Mouse (Mus musculus): ENCODE data around the gene Lexm. TPM values are rescaled to one million over a fixed set of nuclear protein-coding genes. Genes with fewer than 3 reads are reported as not detected.

Lexm gene
- polyA plus RNA-seq, 1 experiment from 2014 or later, result not detected

DNA sequence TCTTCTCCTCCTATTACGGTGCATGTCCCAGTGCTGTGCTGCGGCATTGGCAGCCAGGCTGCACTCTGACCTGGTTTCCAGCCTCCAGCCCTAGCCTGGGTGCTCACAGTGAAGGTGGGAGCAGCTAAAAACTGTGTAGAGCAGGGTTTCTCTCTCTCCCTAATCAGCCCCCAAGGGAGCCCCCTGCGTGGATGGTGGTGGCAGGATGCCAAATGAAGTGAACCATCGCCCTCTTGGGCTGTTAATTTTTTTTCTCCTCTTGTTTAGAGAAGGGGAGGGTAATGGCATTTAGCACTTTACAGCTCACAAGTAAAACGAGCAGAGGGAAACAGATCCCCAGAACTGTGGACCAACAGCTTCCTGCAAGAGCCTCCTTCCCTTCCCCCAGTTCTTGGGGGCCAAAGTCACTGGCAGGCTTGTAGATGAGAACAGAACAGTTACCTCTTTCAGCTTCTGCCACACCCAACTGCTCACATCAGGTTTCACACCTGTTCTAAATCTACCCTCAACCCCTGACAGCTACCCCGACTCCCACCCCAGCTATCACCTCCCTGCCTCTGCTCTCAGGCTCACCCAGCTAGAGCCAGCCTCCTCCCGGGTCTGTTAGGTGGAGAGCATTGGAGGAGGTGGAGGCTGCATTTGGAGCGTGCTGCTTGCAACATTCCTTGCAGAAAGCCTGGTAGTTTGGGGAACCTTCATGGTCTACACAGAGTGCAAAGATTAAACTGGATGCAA, 26.6 kb upstream of the Lexm start:
- Histone ChIP-seq H3K9me3 (no peaks in the 10 kb centered on the region), H3K4me1 (no peaks in the 10 kb centered on the region), H3K27ac (no peak overlapping the region), H3K4me2 (no peak overlapping the region), H3K4me3 (no peak overlapping the region), H3K27me3 (replicated peaks) (peaks cover 11% of the 10 kb centered on the region), H3K36me3 (replicated peaks) (no peaks in the 10 kb centered on the region), H3K9ac (no peak overlapping the region)
- no peak for ATAC-seq (replicated peaks)
- 51% methylated on average over 8 of the region's 8 CpGs for WGBS

DNA sequence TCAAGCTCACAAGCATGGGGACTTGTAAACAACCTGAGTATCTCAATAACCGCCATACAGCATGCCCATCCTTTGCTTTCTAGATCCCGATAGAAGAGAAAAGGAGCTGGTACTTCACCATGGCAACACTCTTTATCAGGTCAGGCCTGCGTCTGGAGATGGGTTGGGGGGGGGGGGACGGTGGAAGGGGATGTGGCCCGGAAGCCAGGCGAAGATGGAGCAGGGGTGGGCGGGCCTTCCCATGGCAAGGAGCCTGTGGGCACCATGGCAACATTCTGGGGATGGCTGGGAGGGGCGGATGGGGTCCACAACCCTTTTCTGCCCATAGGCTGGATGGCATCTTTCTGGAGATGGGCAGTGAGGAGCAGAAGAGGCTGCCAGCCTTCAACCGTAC, 17.0 kb upstream of the Lexm start:
- 0 out of 2 replicates have a peak overlapping the region, but pooled peaks have one; percentile 3 for H3K4me3 ChIP-seq
- H3K4me2 ChIP-seq, result peak overlapping the region; percentile 28
- peak overlapping the region; percentile 89 for H3K27ac ChIP-seq
- H3K27me3 ChIP-seq (replicated peaks), result no peaks in the 10 kb centered on the region
- no peaks in the 10 kb centered on the region for H3K36me3 ChIP-seq (replicated peaks)
- H3K4me1 ChIP-seq, result peaks cover 48% of the 10 kb centered on the region
- H3K9me3 ChIP-seq, result no peaks in the 10 kb centered on the region
- 31% methylated on average over 9 of the region's 9 CpGs for WGBS
- no peak overlapping the region for H3K9ac ChIP-seq
- peak; percentile 21 for ATAC-seq (replicated peaks)

GRCm38 (mm10) chr4:106633281-106634085, 16.4 kb upstream of the Lexm start:
- 21% methylated on average over 8 of the region's 8 CpGs for WGBS
- H3K4me2 ChIP-seq, result peak overlapping the region; percentile 28

GRCm38 (mm10) chr4:106632313-106632712, 15.3 kb upstream of the Lexm start:
- Histone ChIP-seq H3K36me3 (replicated peaks) (no peaks in the 10 kb centered on the region), H3K27ac (peak overlapping the region; percentile 89), H3K27me3 (replicated peaks) (no peaks in the 10 kb centered on the region), H3K9me3 (no peaks in the 10 kb centered on the region), H3K9ac (no peak overlapping the region), H3K4me1 (peaks cover 48% of the 10 kb centered on the region), H3K4me3 (no peak overlapping the region), H3K4me2 (no peak overlapping the region)
- no peak for ATAC-seq (replicated peaks)
- WGBS, result 38% methylated on average over 1 of the region's 3 CpGs

More at GRCm38 (mm10) chr4:106633281-106634085, 16.4 kb upstream of the Lexm start:
- H3K4me3 ChIP-seq, result 0 out of 2 replicates have a peak overlapping the region, but pooled peaks have one; percentile 3
- no peak overlapping the region for H3K9ac ChIP-seq
- no peaks in the 10 kb centered on the region for H3K9me3 ChIP-seq
- peaks cover 48% of the 10 kb centered on the region for H3K4me1 ChIP-seq
- no peaks in the 10 kb centered on the region for H3K36me3 ChIP-seq (replicated peaks)
- peak overlapping the region; percentile 89 for H3K27ac ChIP-seq
- H3K27me3 ChIP-seq (replicated peaks), result no peaks in the 10 kb centered on the region
- peak; percentile 60 for ATAC-seq (replicated peaks)

GRCm38 (mm10) chr4:106630333-106631220, 13.5 kb upstream of the Lexm start:
- ATAC-seq (replicated peaks), result peak; percentile 80
- Histone ChIP-seq H3K36me3 (replicated peaks) (no peaks in the 10 kb centered on the region), H3K27me3 (replicated peaks) (no peaks in the 10 kb centered on the region), H3K9me3 (no peaks in the 10 kb centered on the region), H3K4me2 (peak overlapping the region; percentile 37), H3K9ac (peak overlapping the region; percentile 27), H3K4me1 (peaks cover 56% of the 10 kb centered on the region), H3K27ac (peak overlapping the region; percentile 88), H3K4me3 (no peak overlapping the region)
- 12% methylated on average over 14 of the region's 14 CpGs for WGBS

- Histone ChIP-seq H3K9ac (no peak overlapping the region), H3K36me3 (replicated peaks) (no peaks in the 10 kb centered on the region), H3K27me3 (replicated peaks) (0 out of 2 replicates have a peak, but pooled peaks cover 6% of the 10 kb centered on the region), H3K4me1 (peaks cover 52% of the 10 kb centered on the region), H3K9me3 (no peaks in the 10 kb centered on the region), H3K4me3 (no peak overlapping the region), H3K27ac (no peak overlapping the region), H3K4me2 (no peak overlapping the region)
- ATAC-seq (replicated peaks), result no peak
- WGBS, result 77% methylated on average over 5 of the region's 5 CpGs
Measured at GRCm38 (mm10) chr4:106629374-106629773, 12.3 kb upstream of the Lexm start.

GRCm38 (mm10) chr4:106628650-106629360, 11.8 kb upstream of the Lexm start:
- Histone ChIP-seq H3K36me3 (replicated peaks) (no peaks in the 10 kb centered on the region), H3K27me3 (replicated peaks) (peaks cover 12% of the 10 kb centered on the region; the same call in 1 of the 2 replicates), H3K27ac (no peak overlapping the region), H3K9me3 (no peaks in the 10 kb centered on the region), H3K9ac (no peak overlapping the region), H3K4me2 (no peak overlapping the region), H3K4me3 (no peak overlapping the region), H3K4me1 (peaks cover 47% of the 10 kb centered on the region)
- 64% methylated on average over 9 of the region's 9 CpGs for WGBS
- no peak for ATAC-seq (replicated peaks)

DNA sequence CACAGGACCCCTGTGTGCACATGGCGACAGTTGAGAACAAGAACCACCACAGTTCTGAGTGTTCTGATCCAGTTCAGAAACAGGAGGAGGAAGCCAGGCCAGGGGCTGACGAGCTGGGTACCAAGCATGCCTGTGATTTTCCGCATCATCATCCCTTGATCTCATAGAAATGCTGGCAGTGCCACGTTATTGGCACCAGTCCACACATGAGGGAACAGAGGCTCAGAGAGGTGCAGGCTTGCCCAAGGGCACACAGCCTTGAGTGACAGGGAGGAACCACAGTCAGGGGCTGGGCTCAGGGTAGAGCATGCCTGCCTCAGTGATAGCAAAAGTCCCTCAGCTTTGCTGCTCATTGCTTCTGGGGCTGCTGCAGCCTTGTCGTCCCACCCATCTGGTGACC, 10.8 kb upstream of the Lexm start:
- 70% methylated on average over 5 of the region's 5 CpGs for WGBS
- H3K4me2 ChIP-seq, result no peak overlapping the region
- ATAC-seq (replicated peaks), result no peak
- H3K27me3 ChIP-seq (replicated peaks), result peaks cover 22% of the 10 kb centered on the region
- H3K4me1 ChIP-seq, result peaks cover 38% of the 10 kb centered on the region
- H3K27ac ChIP-seq, result no peak overlapping the region
- H3K4me3 ChIP-seq, result no peak overlapping the region
- no peaks in the 10 kb centered on the region for H3K9me3 ChIP-seq
- H3K9ac ChIP-seq, result no peak overlapping the region
- no peaks in the 10 kb centered on the region for H3K36me3 ChIP-seq (replicated peaks)

GRCm38 (mm10) chr4:106624271-106624670, 7.2 kb upstream of the Lexm start:
- no peak overlapping the region for H3K4me3 ChIP-seq
- no peak overlapping the region for H3K4me2 ChIP-seq
- peaks cover 17% of the 10 kb centered on the region for H3K4me1 ChIP-seq
- no peak for ATAC-seq (replicated peaks)
- no peak overlapping the region for H3K9ac ChIP-seq
- WGBS, result 93% methylated on average over 10 of the region's 10 CpGs
- H3K27me3 ChIP-seq (replicated peaks), result peaks cover 36% of the 10 kb centered on the region
- H3K9me3 ChIP-seq, result no peaks in the 10 kb centered on the region
- no peak overlapping the region for H3K27ac ChIP-seq
- no peaks in the 10 kb centered on the region for H3K36me3 ChIP-seq (replicated peaks)

DNA sequence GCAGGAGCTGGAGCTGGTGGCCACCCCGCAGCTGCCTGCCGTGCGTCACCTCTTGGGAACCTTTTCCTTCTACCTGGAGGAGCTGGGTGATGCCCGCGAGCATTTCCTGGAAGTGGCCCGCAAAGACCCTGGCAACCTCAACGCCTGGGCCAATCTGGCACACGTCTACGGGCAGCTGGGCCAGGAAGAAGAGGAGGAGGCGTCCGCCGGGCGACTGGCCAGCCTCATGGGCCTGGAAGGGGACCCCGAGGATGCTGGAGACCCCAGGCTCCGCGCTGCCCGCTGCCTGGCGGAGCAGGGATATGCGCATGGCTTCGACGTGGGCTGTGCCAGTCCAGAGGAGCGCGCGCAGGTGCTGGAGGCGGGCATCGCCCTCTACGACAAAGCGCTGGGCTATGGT, 5.7 kb upstream of the Lexm start:
- no peaks in the 10 kb centered on the region for H3K36me3 ChIP-seq (replicated peaks)
- no peak overlapping the region for H3K4me3 ChIP-seq
- H3K9me3 ChIP-seq, result no peaks in the 10 kb centered on the region
- H3K27me3 ChIP-seq (replicated peaks), result peaks cover 36% of the 10 kb centered on the region
- H3K4me1 ChIP-seq, result peaks cover 18% of the 10 kb centered on the region
- no peak overlapping the region for H3K27ac ChIP-seq
- WGBS, result 39% methylated on average over 26 of the region's 28 CpGs
- H3K9ac ChIP-seq, result no peak overlapping the region
- H3K4me2 ChIP-seq, result peak overlapping the region; percentile 15; the same call in 1 of the 2 replicates
- no peak for ATAC-seq (replicated peaks)

GRCm38 (mm10) chr4:106622030-106622493, 5.0 kb upstream of the Lexm start, which contains the start of gene Ttc22:
TSS of gene Ttc22 (plus strand) at chr4:106622432.
- H3K9ac ChIP-seq, result no peak within 1 kb of the TSS
- no peak for ATAC-seq (replicated peaks)
- H3K36me3 ChIP-seq (replicated peaks), result no peaks in the 10 kb centered on the region
- H3K4me3 ChIP-seq, result no peak within 1 kb of the TSS
- H3K4me1 ChIP-seq, result peaks cover 25% of the 10 kb centered on the region
- H3K4me2 ChIP-seq, result peak within 1 kb of the TSS; percentile 15; the same call in 1 of the 2 replicates
- peaks cover 36% of the 10 kb centered on the region for H3K27me3 ChIP-seq (replicated peaks)
- no peaks in the 10 kb centered on the region for H3K9me3 ChIP-seq
- no peak within 1 kb of the TSS for H3K27ac ChIP-seq
- 28% methylated on average over 16 of the region's 16 CpGs for WGBS
